Mouse (Mus musculus) liver, adult 2 months (tissue): Measurements from ENCODE around the gene Tdg. TPM values are rescaled to one million over a fixed set of nuclear protein-coding genes. Genes with fewer than 3 reads are reported as not detected.

Experiments
- DNase-seq: peaks from one replicate; pipeline ENCODE4 v3.0.0-alpha.2; 2011; ENCODE audit warnings: low read depth, low spot score; ENCODE audit errors: extremely low read depth
- H3K27ac ChIP-seq: fragments of 200-500 bp; replicated peaks from 2 replicates; pipeline ENCODE4 v1.5.1; 2012; ENCODE audit warnings: low read depth, mild to moderate bottlenecking, control low read depth, inconsistent platforms, low read length; ENCODE audit not compliant: insufficient read depth
- H3K27me3 ChIP-seq: fragments of 200-500 bp; 2 replicates; pipeline ENCODE4 v1.6.1; 2012; ENCODE audit warnings: mild to moderate bottlenecking, moderate library complexity, low read length, inconsistent platforms; ENCODE audit not compliant: control insufficient read depth, insufficient read depth
- H3K36me3 ChIP-seq: fragments of 200-500 bp; 2 replicates; pipeline ENCODE4 v1.6.1; 2012; ENCODE audit warnings: low read length, inconsistent platforms; ENCODE audit not compliant: control insufficient read depth, insufficient read depth
- H3K4me1 ChIP-seq: fragments of 200-500 bp; 2 replicates; pipeline ENCODE4 v1.6.1; 2011; ENCODE audit warnings: low read length; ENCODE audit not compliant: control insufficient read depth, insufficient read depth
- H3K4me3 ChIP-seq: fragments of 200-500 bp; 2 replicates; pipeline ENCODE4 v1.5.1; 2011; ENCODE audit warnings: low read depth, mild to moderate bottlenecking, control low read depth, low read length, moderate library complexity; ENCODE audit not compliant: insufficient read depth
- H3K79me2 ChIP-seq: fragments of 200-500 bp; 2 replicates; pipeline ENCODE4 v1.6.1; 2012; ENCODE audit warnings: inconsistent platforms, mild to moderate bottlenecking, low read length, moderate library complexity; ENCODE audit not compliant: control insufficient read depth, insufficient read depth
- H3K9ac ChIP-seq: fragments of 200-500 bp; 2 replicates; pipeline ENCODE4 v1.6.1; 2012; ENCODE audit warnings: low read depth, mild to moderate bottlenecking, control low read depth, inconsistent platforms, low read length
- CTCF ChIP-seq: fragments of 200-500 bp; IDR thresholded peaks from 2 replicates; pipeline ENCODE4 v1.5.1; 2011; ENCODE audit warnings: low read depth, low read length, control low read depth
- POLR2A ChIP-seq: fragments of 200-500 bp; IDR thresholded peaks from 2 replicates; pipeline ENCODE4 v1.6.1; 2011; ENCODE audit warnings: low read length, control low read depth; ENCODE audit not compliant: insufficient read depth; ENCODE audit errors: extremely low read depth
- WGBS: fragments of 180-500 bp; shearing (Covaris S2); methylation state at CpG from one replicate; pipeline ENCODE4 v1.1.7; 2018; 5-methylcytosine and 5-hydroxymethylcytosine counted together
- polyA plus RNA-seq: library from polyadenylated mRNA; depleted of rRNA; stranded (reverse); fragments of >200 nt; gene quantifications from 2 replicates; pipeline ENCODE4 v1.2.3, GENCODE M21; 2012
- total RNA-seq: library from RNA; depleted of rRNA; stranded (reverse); fragments of >200 nt; gene quantifications from 2 replicates; pipeline ENCODE4 v1.2.3, GENCODE M21; 2014

Tdg gene
- total and polyA plus RNA-seq, 2 experiments, result 9.7 to 10.7 TPM

- H3K27ac ChIP-seq, result no peak overlapping the region
- no peaks in the 10 kb centered on the region for H3K27me3 ChIP-seq
- H3K9ac ChIP-seq, result no peak overlapping the region
- H3K36me3 ChIP-seq, result peaks cover 33% of the 10 kb centered on the region
- WGBS, result 93% methylated on average over 8 of the region's 8 CpGs
- peaks cover 4% of the 10 kb centered on the region; the same call in 1 of the 2 replicates for H3K79me2 ChIP-seq
- no peak overlapping the region for H3K4me3 ChIP-seq
- TF ChIP-seq POLR2A (no peak), CTCF (no peak)
- H3K4me1 ChIP-seq, result no peaks in the 10 kb centered on the region
- no peak for DNase-seq
Observed at GRCm38 (mm10) chr10:82639032-82639698, 9.5 kb downstream of the Tdg start.

- H3K36me3 ChIP-seq, result peaks cover 48% of the 10 kb centered on the region
- 89% methylated on average over 9 of the region's 9 CpGs for WGBS
Observed at GRCm38 (mm10) chr10:82641481-82641880, 11.9 kb downstream of the Tdg start.

GRCm38 (mm10) chr10:82646083-82646482, 16.5 kb downstream of the Tdg start:
- no peak overlapping the region for H3K9ac ChIP-seq
- WGBS, result 95% methylated on average over 8 of the region's 8 CpGs
- TF ChIP-seq CTCF (no peak), POLR2A (no peak)
- H3K4me1 ChIP-seq, result no peaks in the 10 kb centered on the region
- H3K79me2 ChIP-seq, result no peaks in the 10 kb centered on the region
- H3K36me3 ChIP-seq, result peaks cover 41% of the 10 kb centered on the region
- no peak for DNase-seq
- H3K27ac ChIP-seq, result no peak overlapping the region
- no peaks in the 10 kb centered on the region for H3K27me3 ChIP-seq
- H3K4me3 ChIP-seq, result no peak overlapping the region

More at GRCm38 (mm10) chr10:82641481-82641880, 11.9 kb downstream of the Tdg start:
- Histone ChIP-seq H3K27ac (no peak overlapping the region), H3K9ac (no peak overlapping the region), H3K4me3 (no peak overlapping the region), H3K4me1 (no peaks in the 10 kb centered on the region), H3K79me2 (no peaks in the 10 kb centered on the region), H3K27me3 (no peaks in the 10 kb centered on the region)
- no peak for DNase-seq
- no peak for TF ChIP-seq POLR2A
- TF ChIP-seq CTCF, result no peak

GRCm38 (mm10) chr10:82647205-82647811, 17.7 kb downstream of the Tdg start:
- WGBS, result 78% methylated on average over 17 of the region's 17 CpGs
- H3K9ac ChIP-seq, result no peak overlapping the region
- H3K27me3 ChIP-seq, result no peaks in the 10 kb centered on the region
- no peak for TF ChIP-seq CTCF
- TF ChIP-seq POLR2A, result no peak
- DNase-seq, result no peak
- H3K36me3 ChIP-seq, result peaks cover 38% of the 10 kb centered on the region
- H3K4me1 ChIP-seq, result no peaks in the 10 kb centered on the region
- no peak overlapping the region for H3K4me3 ChIP-seq
- H3K27ac ChIP-seq, result no peak overlapping the region
- H3K79me2 ChIP-seq, result no peaks in the 10 kb centered on the region

DNA sequence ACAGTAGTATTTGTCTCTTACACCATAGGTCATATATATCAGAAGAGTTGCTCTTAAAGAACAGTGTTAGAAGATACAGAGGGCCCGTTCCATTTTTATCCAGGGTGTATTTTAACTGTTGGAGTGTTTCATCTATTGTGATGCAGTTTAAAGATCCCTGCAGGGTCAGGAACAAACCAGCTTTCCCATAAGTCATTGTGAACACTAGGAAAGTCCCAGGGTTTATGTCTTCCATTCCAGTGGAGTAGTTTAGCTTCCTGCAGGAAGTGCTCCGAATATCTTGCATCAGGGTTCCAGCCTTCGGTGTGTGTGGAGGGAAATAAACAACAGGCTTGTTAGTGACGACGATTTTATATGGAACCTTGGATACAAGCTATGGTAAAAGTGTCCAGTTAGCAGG, 21.6 kb downstream of the Tdg start:
- 84% methylated on average over 5 of the region's 5 CpGs for WGBS

GRCm38 (mm10) chr10:82652625-82653024, 23.0 kb downstream of the Tdg start:
- peaks cover 6% of the 10 kb centered on the region; the same call in 1 of the 2 replicates for H3K36me3 ChIP-seq
- WGBS, result 67% methylated on average over 5 of the region's 5 CpGs

More for the DNA sequence above, 21.6 kb downstream of the Tdg start:
- H3K4me3 ChIP-seq, result no peak overlapping the region
- TF ChIP-seq CTCF (no peak), POLR2A (no peak)
- no peaks in the 10 kb centered on the region for H3K27me3 ChIP-seq
- no peak overlapping the region for H3K27ac ChIP-seq
- H3K4me1 ChIP-seq, result no peaks in the 10 kb centered on the region
- no peak overlapping the region for H3K9ac ChIP-seq
- peaks cover 14% of the 10 kb centered on the region for H3K36me3 ChIP-seq
- H3K79me2 ChIP-seq, result no peaks in the 10 kb centered on the region
- DNase-seq, result no peak

More at GRCm38 (mm10) chr10:82652625-82653024, 23.0 kb downstream of the Tdg start:
- TF ChIP-seq CTCF (no peak), POLR2A (no peak)
- Histone ChIP-seq H3K27me3 (no peaks in the 10 kb centered on the region), H3K4me1 (no peaks in the 10 kb centered on the region), H3K79me2 (no peaks in the 10 kb centered on the region), H3K9ac (no peak overlapping the region), H3K27ac (no peak overlapping the region), H3K4me3 (no peak overlapping the region)
- no peak for DNase-seq
